Mouse (Mus musculus) lung, postnatal 0 days (tissue): ENCODE data around the gene Marcksl1.

Source experiments
- CTCF ChIP-seq: IDR thresholded peaks from 2 replicates; pipeline ENCODE4 v1.5.1; 2016; ENCODE audit warnings: antibody characterized with exemption, mild to moderate bottlenecking
- EP300 ChIP-seq: IDR thresholded peaks from 2 replicates; pipeline ENCODE4 v1.6.1; 2016; ENCODE audit warnings: antibody characterized with exemption, mild to moderate bottlenecking, control low read depth

DNA sequence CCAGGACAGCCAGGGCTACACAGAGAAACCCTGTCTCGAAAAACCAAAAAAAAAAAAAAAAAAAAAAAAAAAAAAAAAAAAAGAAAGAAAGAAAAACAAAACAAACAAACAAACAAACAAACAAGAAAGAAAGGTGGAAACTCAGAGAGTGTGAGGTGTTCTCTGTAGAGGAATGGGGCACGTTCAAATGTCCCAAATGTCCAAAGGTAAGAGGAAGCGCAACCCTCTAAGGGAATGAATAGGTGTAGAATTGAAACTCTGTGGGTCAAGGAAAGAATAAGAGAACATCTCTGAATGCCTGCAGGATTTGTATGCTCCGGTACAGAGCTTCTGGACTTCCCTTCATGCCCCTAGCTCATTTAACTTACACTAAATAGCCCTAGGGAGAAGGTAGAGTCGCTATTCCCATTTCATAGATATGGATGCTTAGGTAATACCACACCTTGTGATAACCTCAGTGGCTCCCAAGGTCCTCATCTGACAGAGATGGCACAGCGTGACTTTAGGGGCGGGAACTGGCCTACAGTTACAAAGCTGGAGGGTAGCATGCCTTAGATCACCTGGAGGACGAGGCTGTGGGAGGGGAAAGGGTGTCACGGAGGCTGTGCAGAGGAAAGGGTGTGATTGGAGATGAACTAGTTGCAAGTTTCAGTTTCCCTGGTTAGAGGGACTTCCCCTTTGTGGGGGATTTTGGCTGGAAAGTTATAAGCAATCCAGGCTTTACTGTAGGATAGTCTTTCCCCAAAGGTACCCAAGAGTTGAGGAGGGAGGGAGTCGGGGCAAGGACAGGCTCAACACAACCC, 5.7 kb upstream of the Marcksl1 start:
- TF ChIP-seq CTCF (no peak), EP300 (no peak)
